ENCODE assay signal across 28 mouse cellular contexts in the genomic region with DNA sequence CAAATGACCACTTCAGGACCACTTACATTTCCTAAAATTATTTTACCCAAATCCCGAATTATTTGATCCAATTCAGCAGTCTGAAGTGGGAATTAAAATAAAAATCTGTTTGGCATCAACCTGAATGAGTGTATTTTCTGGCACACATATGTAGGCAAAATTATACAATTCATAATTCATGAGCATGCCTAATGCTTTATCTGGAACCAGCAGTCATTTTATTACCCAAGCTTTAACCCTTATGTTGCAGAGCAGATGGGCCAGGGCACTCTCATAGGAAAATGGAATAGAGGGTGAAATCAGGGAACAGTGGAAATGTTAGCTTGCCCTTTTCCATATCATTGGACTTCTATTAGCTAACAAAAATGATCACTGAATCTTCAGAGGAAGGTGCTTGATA.
DNase-seq lines count a peak whose midpoint lies in the region; ATAC-seq lines count a peak whose summit lies in the region.
"Had no signal": no experiment of that assay in that cellular context is flagged by ENCODE, and none has a peak within 500 bp of the region (broad histone marks: within the 10 kb centered on the region; RNA-seq: fewer than 3 reads in every experiment).

No protein-coding gene starts in this region.

- H3K27me3 ChIP-seq in forebrain, embryonic 14.5 days (replicated peaks; ENCODE audit: control insufficient read depth, insufficient read depth, low read length): no peaks in the 10 kb centered on the region
- no peaks in the 10 kb centered on the region for H3K27me3 ChIP-seq in forebrain, embryonic 10.5 days (ENCODE audit: poor library complexity, severe bottlenecking)
- H3K27me3 ChIP-seq in midbrain, embryonic 12.5 days: no peaks in the 10 kb centered on the region
- no peaks in the 10 kb centered on the region for H3K27me3 ChIP-seq in midbrain, embryonic 13.5 days
- H3K27me3 ChIP-seq in neural tube, embryonic 14.5 days (ENCODE audit: control insufficient read depth, insufficient read depth, low read length): no peaks in the 10 kb centered on the region
- no peaks in the 10 kb centered on the region for H3K27me3 ChIP-seq in neural tube, embryonic 15.5 days (replicated peaks)
- H3K27me3 ChIP-seq: CH12.LX; embryonic facial prominence, embryonic 13.5 days; hindbrain, embryonic 12.5 days; hindbrain, embryonic 15.5 days; Patski had no signal

- 0 out of 2 replicates have a peak, but pooled peaks have one; percentile 42 for ATAC-seq in forebrain, embryonic 14.5 days
- ATAC-seq in midbrain, embryonic 12.5 days (ENCODE audit: low FRiP score, low read depth): 0 out of 2 replicates have a peak, but pooled peaks have one; percentile 30
- ATAC-seq in midbrain, embryonic 13.5 days: no peak
- peak; percentile 61; the same call in 1 of the 2 replicates for ATAC-seq in neural tube, embryonic 14.5 days (ENCODE audit: low read depth)
- peak; percentile 50; the same call in 1 of the 2 replicates for ATAC-seq in neural tube, embryonic 15.5 days (ENCODE audit: low FRiP score)
- ATAC-seq: Patski had no signal

- DNase-seq in forebrain, embryonic 14.5 days (ENCODE audit: low spot score): peak; percentile 52
- DNase-seq in forebrain, embryonic 10.5 days (ENCODE audit: extremely low spot score, low spot score): no peak
- DNase-seq in neural tube, embryonic 10.5 days (ENCODE audit: extremely low spot score, low spot score): no peak
- no peak for DNase-seq in adrenal gland, adult (ENCODE audit: inconsistent age in 2 of 2, low spot score in 1 of 2)
- DNase-seq: adrenal gland, adult 2 months; adrenal gland, postnatal 14 days; B cell, adult 2 months; cerebellum, adult 11-12 months; cerebellum, adult 8-10 months; cerebellum, postnatal 10 days; cerebellum, postnatal 36 days; embryo, embryonic 11 days; gastrocnemius, adult 2 months; gastrocnemius, postnatal 14 days; heart, adult 11 months had no signal

- H3K27ac ChIP-seq in forebrain, embryonic 14.5 days (ENCODE audit: low read depth, low read length): no peak overlapping the region
- no peak overlapping the region for H3K27ac ChIP-seq in forebrain, embryonic 10.5 days
- no peak overlapping the region for H3K27ac ChIP-seq in midbrain, embryonic 12.5 days (replicated peaks)
- no peak overlapping the region for H3K27ac ChIP-seq in midbrain, embryonic 13.5 days
- no peak overlapping the region for H3K27ac ChIP-seq in neural tube, embryonic 14.5 days (ENCODE audit: low read depth, low read length)
- no peak overlapping the region for H3K27ac ChIP-seq in neural tube, embryonic 15.5 days (replicated peaks)
- H3K27ac ChIP-seq: embryonic facial prominence, embryonic 10.5 days; embryonic facial prominence, embryonic 13.5 days; gastrocnemius, adult 2 months; hindbrain, embryonic 12.5 days; hindbrain, embryonic 15.5 days had no signal

- WGBS in forebrain, embryonic 14.5 days: 67% methylated on average over 1 of the region's 1 CpGs
- 75% methylated on average over 1 of the region's 1 CpGs for WGBS in forebrain, embryonic 10.5 days
- WGBS in midbrain, embryonic 12.5 days: 75% methylated on average over 1 of the region's 1 CpGs
- WGBS in midbrain, embryonic 13.5 days: 63% methylated on average over 1 of the region's 1 CpGs
- WGBS in neural tube, embryonic 14.5 days: 65% methylated on average over 1 of the region's 1 CpGs
- 62% methylated on average over 1 of the region's 1 CpGs for WGBS in neural tube, embryonic 15.5 days

- no peaks in the 10 kb centered on the region for H3K36me3 ChIP-seq in forebrain, embryonic 14.5 days (ENCODE audit: control insufficient read depth, insufficient read depth, low read length)
- no peaks in the 10 kb centered on the region for H3K36me3 ChIP-seq in forebrain, embryonic 10.5 days (replicated peaks)
- no peaks in the 10 kb centered on the region for H3K36me3 ChIP-seq in midbrain, embryonic 12.5 days
- H3K36me3 ChIP-seq in midbrain, embryonic 13.5 days: no peaks in the 10 kb centered on the region
- H3K36me3 ChIP-seq in neural tube, embryonic 14.5 days (ENCODE audit: control insufficient read depth, insufficient read depth, low read length): no peaks in the 10 kb centered on the region
- no peaks in the 10 kb centered on the region for H3K36me3 ChIP-seq in neural tube, embryonic 15.5 days
- H3K36me3 ChIP-seq: embryonic facial prominence, embryonic 10.5 days; embryonic facial prominence, embryonic 13.5 days; G1E; hindbrain, embryonic 12.5 days; hindbrain, embryonic 15.5 days had no signal

- no peak overlapping the region for H3K9ac ChIP-seq in forebrain, embryonic 14.5 days (ENCODE audit: low read length)
- H3K9ac ChIP-seq in midbrain, embryonic 12.5 days (replicated peaks): no peak overlapping the region
- H3K9ac ChIP-seq in midbrain, embryonic 13.5 days (replicated peaks): no peak overlapping the region
- H3K9ac ChIP-seq in neural tube, embryonic 14.5 days (replicated peaks; ENCODE audit: low read depth, low read length): no peak overlapping the region
- H3K9ac ChIP-seq in neural tube, embryonic 15.5 days (replicated peaks): no peak overlapping the region
- H3K9ac ChIP-seq: embryonic facial prominence, embryonic 13.5 days; hindbrain, embryonic 12.5 days; hindbrain, embryonic 15.5 days had no signal

- H3K9me3 ChIP-seq in forebrain, embryonic 14.5 days (replicated peaks; ENCODE audit: control insufficient read depth, low read length): no peaks in the 10 kb centered on the region
- H3K9me3 ChIP-seq in forebrain, embryonic 10.5 days: no peaks in the 10 kb centered on the region
- no peaks in the 10 kb centered on the region for H3K9me3 ChIP-seq in midbrain, embryonic 12.5 days
- no peaks in the 10 kb centered on the region for H3K9me3 ChIP-seq in midbrain, embryonic 13.5 days
- no peaks in the 10 kb centered on the region for H3K9me3 ChIP-seq in neural tube, embryonic 14.5 days (ENCODE audit: control insufficient read depth, low read length)
- H3K9me3 ChIP-seq in neural tube, embryonic 15.5 days (replicated peaks): no peaks in the 10 kb centered on the region
- H3K9me3 ChIP-seq: embryonic facial prominence, embryonic 10.5 days; embryonic facial prominence, embryonic 13.5 days; G1E; hindbrain, embryonic 12.5 days; hindbrain, embryonic 15.5 days had no signal

- no peak overlapping the region for H3K4me2 ChIP-seq in forebrain, embryonic 14.5 days (ENCODE audit: low read length)
- H3K4me2 ChIP-seq in midbrain, embryonic 12.5 days (replicated peaks): no peak overlapping the region
- H3K4me2 ChIP-seq in midbrain, embryonic 13.5 days (replicated peaks): no peak overlapping the region
- no peak overlapping the region for H3K4me2 ChIP-seq in neural tube, embryonic 14.5 days (ENCODE audit: low read depth, low read length)
- no peak overlapping the region for H3K4me2 ChIP-seq in neural tube, embryonic 15.5 days
- H3K4me2 ChIP-seq: embryonic facial prominence, embryonic 13.5 days; heart, embryonic 11.5 days; hindbrain, embryonic 12.5 days; hindbrain, embryonic 15.5 days had no signal

- H3K4me3 ChIP-seq in forebrain, embryonic 14.5 days (ENCODE audit: low read depth, low read length): no peak overlapping the region
- H3K4me3 ChIP-seq in forebrain, embryonic 10.5 days: no peak overlapping the region
- H3K4me3 ChIP-seq in midbrain, embryonic 12.5 days: no peak overlapping the region
- H3K4me3 ChIP-seq in midbrain, embryonic 13.5 days (replicated peaks): no peak overlapping the region
- H3K4me3 ChIP-seq in neural tube, embryonic 14.5 days (ENCODE audit: low read depth, low read length): no peak overlapping the region
- H3K4me3 ChIP-seq in neural tube, embryonic 15.5 days (replicated peaks): no peak overlapping the region
- H3K4me3 ChIP-seq: embryonic facial prominence, embryonic 10.5 days; embryonic facial prominence, embryonic 13.5 days; erythroblast, embryonic 14.5 days; gastrocnemius, adult 2 months; hindbrain, embryonic 12.5 days; hindbrain, embryonic 15.5 days had no signal

- no peaks in the 10 kb centered on the region for H3K4me1 ChIP-seq in forebrain, embryonic 14.5 days (ENCODE audit: control insufficient read depth, insufficient read depth, low read length)
- H3K4me1 ChIP-seq in forebrain, embryonic 10.5 days: no peaks in the 10 kb centered on the region
- H3K4me1 ChIP-seq in midbrain, embryonic 12.5 days: no peaks in the 10 kb centered on the region
- H3K4me1 ChIP-seq in midbrain, embryonic 13.5 days (replicated peaks): no peaks in the 10 kb centered on the region
- no peaks in the 10 kb centered on the region for H3K4me1 ChIP-seq in neural tube, embryonic 14.5 days (ENCODE audit: control insufficient read depth, insufficient read depth, low read length)
- no peaks in the 10 kb centered on the region for H3K4me1 ChIP-seq in neural tube, embryonic 15.5 days
- H3K4me1 ChIP-seq: embryonic facial prominence, embryonic 10.5 days; hindbrain, embryonic 12.5 days; hindbrain, embryonic 15.5 days had no signal
